Mouse (Mus musculus) liver, adult 2 months (tissue): ENCODE results near the gene Hoxc5. TPM values are rescaled to one million over a fixed set of nuclear protein-coding genes. Genes with fewer than 3 reads are reported as not detected.

ENCODE experiments used
- DNase-seq: peaks from one replicate; pipeline ENCODE4 v3.0.0-alpha.2; 2011; ENCODE audit warnings: low read depth, low spot score; ENCODE audit errors: extremely low read depth
- H3K27ac ChIP-seq: fragments of 200-500 bp; replicated peaks from 2 replicates; pipeline ENCODE4 v1.5.1; 2012; ENCODE audit warnings: low read depth, mild to moderate bottlenecking, control low read depth, inconsistent platforms, low read length; ENCODE audit not compliant: insufficient read depth
- H3K27me3 ChIP-seq: fragments of 200-500 bp; 2 replicates; pipeline ENCODE4 v1.6.1; 2012; ENCODE audit warnings: mild to moderate bottlenecking, moderate library complexity, low read length, inconsistent platforms; ENCODE audit not compliant: control insufficient read depth, insufficient read depth
- H3K36me3 ChIP-seq: fragments of 200-500 bp; 2 replicates; pipeline ENCODE4 v1.6.1; 2012; ENCODE audit warnings: low read length, inconsistent platforms; ENCODE audit not compliant: control insufficient read depth, insufficient read depth
- H3K4me1 ChIP-seq: fragments of 200-500 bp; 2 replicates; pipeline ENCODE4 v1.6.1; 2011; ENCODE audit warnings: low read length; ENCODE audit not compliant: control insufficient read depth, insufficient read depth
- H3K4me3 ChIP-seq: fragments of 200-500 bp; 2 replicates; pipeline ENCODE4 v1.5.1; 2011; ENCODE audit warnings: low read depth, mild to moderate bottlenecking, control low read depth, low read length, moderate library complexity; ENCODE audit not compliant: insufficient read depth
- H3K79me2 ChIP-seq: fragments of 200-500 bp; 2 replicates; pipeline ENCODE4 v1.6.1; 2012; ENCODE audit warnings: inconsistent platforms, mild to moderate bottlenecking, low read length, moderate library complexity; ENCODE audit not compliant: control insufficient read depth, insufficient read depth
- H3K9ac ChIP-seq: fragments of 200-500 bp; 2 replicates; pipeline ENCODE4 v1.6.1; 2012; ENCODE audit warnings: low read depth, mild to moderate bottlenecking, control low read depth, inconsistent platforms, low read length
- CTCF ChIP-seq: fragments of 200-500 bp; IDR thresholded peaks from 2 replicates; pipeline ENCODE4 v1.5.1; 2011; ENCODE audit warnings: low read depth, low read length, control low read depth
- POLR2A ChIP-seq: fragments of 200-500 bp; IDR thresholded peaks from 2 replicates; pipeline ENCODE4 v1.6.1; 2011; ENCODE audit warnings: low read length, control low read depth; ENCODE audit not compliant: insufficient read depth; ENCODE audit errors: extremely low read depth
- WGBS: fragments of 180-500 bp; shearing (Covaris S2); methylation state at CpG from one replicate; pipeline ENCODE4 v1.1.7; 2018; 5-methylcytosine and 5-hydroxymethylcytosine counted together
- polyA plus RNA-seq: library from polyadenylated mRNA; depleted of rRNA; stranded (reverse); fragments of >200 nt; gene quantifications from 2 replicates; pipeline ENCODE4 v1.2.3, GENCODE M21; 2012
- total RNA-seq: library from RNA; depleted of rRNA; stranded (reverse); fragments of >200 nt; gene quantifications from 2 replicates; pipeline ENCODE4 v1.2.3, GENCODE M21; 2014

The Hoxc5 gene
- total and polyA plus RNA-seq, 2 experiments: under 0.01 TPM; not detected in 1

GRCm38 (mm10) chr15:103030142-103030541 is 62.9 kb downstream of the Hoxc5 start:
- Histone ChIP-seq H3K27ac (no peak overlapping the region), H3K4me3 (no peak overlapping the region), H3K27me3 (peaks cover 32% of the 10 kb centered on the region), H3K4me1 (no peaks in the 10 kb centered on the region), H3K79me2 (no peaks in the 10 kb centered on the region), H3K36me3 (no peaks in the 10 kb centered on the region), H3K9ac (no peak overlapping the region)
- DNase-seq: no peak
- TF ChIP-seq CTCF: no peak
- no peak for TF ChIP-seq POLR2A
- 20% methylated on average over 8 of the region's 8 CpGs for WGBS

- Histone ChIP-seq H3K36me3 (no peaks in the 10 kb centered on the region), H3K79me2 (no peaks in the 10 kb centered on the region), H3K9ac (no peak overlapping the region), H3K27ac (no peak overlapping the region), H3K4me1 (no peaks in the 10 kb centered on the region), H3K4me3 (no peak overlapping the region), H3K27me3 (peaks cover 30% of the 10 kb centered on the region; the same call in 1 of the 2 replicates)
- DNase-seq: no peak
- 0% methylated on average over 2 of the region's 3 CpGs for WGBS
- TF ChIP-seq POLR2A: no peak
- no peak for TF ChIP-seq CTCF
Observed at GRCm38 (mm10) chr15:103032167-103032566, 64.9 kb downstream of the Hoxc5 start.

- Histone ChIP-seq H3K36me3 (no peaks in the 10 kb centered on the region), H3K27ac (no peak overlapping the region), H3K27me3 (peaks cover 31% of the 10 kb centered on the region; the same call in 1 of the 2 replicates), H3K4me3 (no peak overlapping the region), H3K79me2 (no peaks in the 10 kb centered on the region), H3K4me1 (no peaks in the 10 kb centered on the region), H3K9ac (no peak overlapping the region)
- WGBS: 3% methylated on average over 26 of the region's 26 CpGs
- no peak for TF ChIP-seq CTCF
- no peak for TF ChIP-seq POLR2A
- DNase-seq: no peak
Observed at GRCm38 (mm10) chr15:103032646-103033575, 65.7 kb downstream of the Hoxc5 start.

- Histone ChIP-seq H3K27ac (no peak overlapping the region), H3K79me2 (no peaks in the 10 kb centered on the region), H3K4me1 (no peaks in the 10 kb centered on the region), H3K4me3 (no peak overlapping the region), H3K9ac (no peak overlapping the region), H3K27me3 (peaks cover 34% of the 10 kb centered on the region; the same call in 1 of the 2 replicates), H3K36me3 (no peaks in the 10 kb centered on the region)
- TF ChIP-seq POLR2A (no peak), CTCF (no peak)
- WGBS: 2% methylated on average over 24 of the region's 24 CpGs
- no peak for DNase-seq
Observed at GRCm38 (mm10) chr15:103034043-103034806, 67.0 kb downstream of the Hoxc5 start.

- Histone ChIP-seq H3K4me1 (no peaks in the 10 kb centered on the region), H3K4me3 (no peak overlapping the region), H3K36me3 (no peaks in the 10 kb centered on the region), H3K79me2 (no peaks in the 10 kb centered on the region), H3K9ac (no peak overlapping the region), H3K27me3 (peaks cover 34% of the 10 kb centered on the region; the same call in 1 of the 2 replicates), H3K27ac (no peak overlapping the region)
- TF ChIP-seq CTCF: no peak
- TF ChIP-seq POLR2A: no peak
- WGBS: 4% methylated on average over 33 of the region's 34 CpGs
- DNase-seq: no peak
Observed at GRCm38 (mm10) chr15:103034807-103035547, 67.7 kb downstream of the Hoxc5 start.
